Mouse (Mus musculus): ENCODE results near the gene Stx11. TPM values are rescaled to one million over a fixed set of nuclear protein-coding genes. Genes with fewer than 3 reads are reported as not detected.

Gene Stx11
- polyA plus RNA-seq, 1 experiment from 2014 or later: 3.2 TPM

- Histone ChIP-seq H3K4me3 (ENCODE audit: low read depth, low read length) (no peak overlapping the region), H3K4me2 (ENCODE audit: low read length) (no peak overlapping the region), H3K9me3 (ENCODE audit: control insufficient read depth, low read length) (no peaks in the 10 kb centered on the region), H3K27me3 (replicated peaks; ENCODE audit: control insufficient read depth, insufficient read depth, low read length) (no peaks in the 10 kb centered on the region), H3K27ac (ENCODE audit: low read depth) (no peak overlapping the region), H3K4me1 (replicated peaks; ENCODE audit: control insufficient read depth, insufficient read depth, low read length) (no peaks in the 10 kb centered on the region), H3K9ac (ENCODE audit: low read length) (no peak overlapping the region), H3K36me3 (ENCODE audit: control insufficient read depth, insufficient read depth, low read length) (no peaks in the 10 kb centered on the region)
- DNase-seq (ENCODE audit: low spot score): peak; percentile 47
- 34% methylated on average over 7 of the region's 7 CpGs for WGBS
- ATAC-seq (replicated peaks; ENCODE audit: low FRiP score, low TSS enrichment, low read depth): no peak
Observed at GRCm38 (mm10) chr10:12915826-12916225, 48.3 kb downstream of the Stx11 start.

- H3K36me3 ChIP-seq (ENCODE audit: control insufficient read depth, insufficient read depth, low read length): no peaks in the 10 kb centered on the region
- WGBS: 94% methylated on average over 1 of the region's 1 CpGs
- no peak overlapping the region for H3K4me3 ChIP-seq (ENCODE audit: low read depth, low read length)
- H3K9me3 ChIP-seq (ENCODE audit: control insufficient read depth, low read length): no peaks in the 10 kb centered on the region
- no peaks in the 10 kb centered on the region for H3K4me1 ChIP-seq (replicated peaks; ENCODE audit: control insufficient read depth, insufficient read depth, low read length)
- H3K9ac ChIP-seq (ENCODE audit: low read length): no peak overlapping the region
- no peak overlapping the region for H3K27ac ChIP-seq (ENCODE audit: low read depth)
- DNase-seq (ENCODE audit: low spot score) (no peak), ATAC-seq (replicated peaks; ENCODE audit: low FRiP score, low TSS enrichment, low read depth) (no peak)
- H3K4me2 ChIP-seq (ENCODE audit: low read length): no peak overlapping the region
- H3K27me3 ChIP-seq (replicated peaks; ENCODE audit: control insufficient read depth, insufficient read depth, low read length): no peaks in the 10 kb centered on the region
Observed at GRCm38 (mm10) chr10:12914203-12914602, 49.9 kb downstream of the Stx11 start.

GRCm38 (mm10) chr10:12911981-12912530 is 52.0 kb downstream of the Stx11 start:
- 38% methylated on average over 11 of the region's 11 CpGs for WGBS
- H3K4me1 ChIP-seq (replicated peaks; ENCODE audit: control insufficient read depth, insufficient read depth, low read length): no peaks in the 10 kb centered on the region
- no peaks in the 10 kb centered on the region for H3K36me3 ChIP-seq (ENCODE audit: control insufficient read depth, insufficient read depth, low read length)
- DNase-seq (ENCODE audit: low spot score) (peak; percentile 56), ATAC-seq (replicated peaks; ENCODE audit: low FRiP score, low TSS enrichment, low read depth) (no peak)
- H3K4me2 ChIP-seq (ENCODE audit: low read length): peak overlapping the region; percentile 36
- no peak overlapping the region for H3K4me3 ChIP-seq (ENCODE audit: low read depth, low read length)
- H3K27me3 ChIP-seq (replicated peaks; ENCODE audit: control insufficient read depth, insufficient read depth, low read length): no peaks in the 10 kb centered on the region
- H3K27ac ChIP-seq (ENCODE audit: low read depth): 0 out of 2 replicates have a peak overlapping the region, but pooled peaks have one; percentile 33
- 0 out of 2 replicates have a peak overlapping the region, but pooled peaks have one; percentile 16 for H3K9ac ChIP-seq (ENCODE audit: low read length)
- no peaks in the 10 kb centered on the region for H3K9me3 ChIP-seq (ENCODE audit: control insufficient read depth, low read length)

- peak overlapping the region; percentile 36 for H3K4me2 ChIP-seq (ENCODE audit: low read length)
- ATAC-seq (replicated peaks; ENCODE audit: low FRiP score, low TSS enrichment, low read depth): no peak
- WGBS: 87% methylated on average over 13 of the region's 13 CpGs
- no peaks in the 10 kb centered on the region for H3K36me3 ChIP-seq (ENCODE audit: control insufficient read depth, insufficient read depth, low read length)
- H3K4me3 ChIP-seq (ENCODE audit: low read depth, low read length): no peak overlapping the region
- H3K4me1 ChIP-seq (replicated peaks; ENCODE audit: control insufficient read depth, insufficient read depth, low read length): no peaks in the 10 kb centered on the region
- H3K27me3 ChIP-seq (replicated peaks; ENCODE audit: control insufficient read depth, insufficient read depth, low read length): no peaks in the 10 kb centered on the region
- no peak for DNase-seq (ENCODE audit: low spot score)
- 0 out of 2 replicates have a peak overlapping the region, but pooled peaks have one; percentile 33 for H3K27ac ChIP-seq (ENCODE audit: low read depth)
- H3K9me3 ChIP-seq (ENCODE audit: control insufficient read depth, low read length): no peaks in the 10 kb centered on the region
- no peak overlapping the region for H3K9ac ChIP-seq (ENCODE audit: low read length)
Observed at GRCm38 (mm10) chr10:12911451-12911850, 52.6 kb downstream of the Stx11 start.

- ATAC-seq (replicated peaks; ENCODE audit: low FRiP score, low TSS enrichment, low read depth) (no peak), DNase-seq (ENCODE audit: low spot score) (peak; percentile 34)
- Histone ChIP-seq H3K4me1 (replicated peaks; ENCODE audit: control insufficient read depth, insufficient read depth, low read length) (no peaks in the 10 kb centered on the region), H3K36me3 (ENCODE audit: control insufficient read depth, insufficient read depth, low read length) (no peaks in the 10 kb centered on the region), H3K4me2 (ENCODE audit: low read length) (no peak overlapping the region), H3K27ac (ENCODE audit: low read depth) (no peak overlapping the region), H3K9ac (ENCODE audit: low read length) (no peak overlapping the region), H3K9me3 (ENCODE audit: control insufficient read depth, low read length) (no peaks in the 10 kb centered on the region), H3K27me3 (replicated peaks; ENCODE audit: control insufficient read depth, insufficient read depth, low read length) (no peaks in the 10 kb centered on the region), H3K4me3 (ENCODE audit: low read depth, low read length) (no peak overlapping the region)
- WGBS: 89% methylated on average over 2 of the region's 2 CpGs
Observed at GRCm38 (mm10) chr10:12909891-12910290, 54.2 kb downstream of the Stx11 start.

- H3K27me3 ChIP-seq (replicated peaks; ENCODE audit: control insufficient read depth, insufficient read depth, low read length): no peaks in the 10 kb centered on the region
- H3K4me2 ChIP-seq (ENCODE audit: low read length): no peak overlapping the region
- DNase-seq (ENCODE audit: low spot score) (no peak), ATAC-seq (replicated peaks; ENCODE audit: low FRiP score, low TSS enrichment, low read depth) (no peak)
- H3K27ac ChIP-seq (ENCODE audit: low read depth): no peak overlapping the region
- no peak overlapping the region for H3K4me3 ChIP-seq (ENCODE audit: low read depth, low read length)
- 70% methylated on average over 1 of the region's 1 CpGs for WGBS
- no peaks in the 10 kb centered on the region for H3K4me1 ChIP-seq (replicated peaks; ENCODE audit: control insufficient read depth, insufficient read depth, low read length)
- H3K36me3 ChIP-seq (ENCODE audit: control insufficient read depth, insufficient read depth, low read length): no peaks in the 10 kb centered on the region
- no peak overlapping the region for H3K9ac ChIP-seq (ENCODE audit: low read length)
- no peaks in the 10 kb centered on the region for H3K9me3 ChIP-seq (ENCODE audit: control insufficient read depth, low read length)
Observed at GRCm38 (mm10) chr10:12909179-12909578, 54.9 kb downstream of the Stx11 start.

- Histone ChIP-seq H3K4me2 (ENCODE audit: low read length) (no peak overlapping the region), H3K36me3 (ENCODE audit: control insufficient read depth, insufficient read depth, low read length) (no peaks in the 10 kb centered on the region), H3K27me3 (replicated peaks; ENCODE audit: control insufficient read depth, insufficient read depth, low read length) (no peaks in the 10 kb centered on the region), H3K9me3 (ENCODE audit: control insufficient read depth, low read length) (no peaks in the 10 kb centered on the region), H3K9ac (ENCODE audit: low read length) (no peak overlapping the region), H3K27ac (ENCODE audit: low read depth) (no peak overlapping the region), H3K4me1 (replicated peaks; ENCODE audit: control insufficient read depth, insufficient read depth, low read length) (no peaks in the 10 kb centered on the region), H3K4me3 (ENCODE audit: low read depth, low read length) (no peak overlapping the region)
- WGBS: 60% methylated on average over 5 of the region's 5 CpGs
- ATAC-seq (replicated peaks; ENCODE audit: low FRiP score, low TSS enrichment, low read depth) (no peak), DNase-seq (ENCODE audit: low spot score) (no peak)
Observed at GRCm38 (mm10) chr10:12904140-12904528, 60.0 kb downstream of the Stx11 start.

- Histone ChIP-seq H3K27ac (ENCODE audit: low read depth) (no peak overlapping the region), H3K9me3 (ENCODE audit: control insufficient read depth, low read length) (no peaks in the 10 kb centered on the region), H3K4me3 (ENCODE audit: low read depth, low read length) (no peak overlapping the region), H3K4me1 (replicated peaks; ENCODE audit: control insufficient read depth, insufficient read depth, low read length) (no peaks in the 10 kb centered on the region), H3K27me3 (replicated peaks; ENCODE audit: control insufficient read depth, insufficient read depth, low read length) (no peaks in the 10 kb centered on the region), H3K9ac (ENCODE audit: low read length) (no peak overlapping the region), H3K36me3 (ENCODE audit: control insufficient read depth, insufficient read depth, low read length) (no peaks in the 10 kb centered on the region), H3K4me2 (ENCODE audit: low read length) (no peak overlapping the region)
- DNase-seq (ENCODE audit: low spot score) (no peak), ATAC-seq (replicated peaks; ENCODE audit: low FRiP score, low TSS enrichment, low read depth) (no peak)
- 90% methylated on average over 5 of the region's 5 CpGs for WGBS
Observed at GRCm38 (mm10) chr10:12903440-12904139, 60.5 kb downstream of the Stx11 start.

GRCm38 (mm10) chr10:12899901-12900300 is 64.2 kb downstream of the Stx11 start:
- WGBS: 96% methylated on average over 5 of the region's 5 CpGs
- Histone ChIP-seq H3K4me2 (ENCODE audit: low read length) (no peak overlapping the region), H3K27ac (ENCODE audit: low read depth) (no peak overlapping the region), H3K4me3 (ENCODE audit: low read depth, low read length) (no peak overlapping the region), H3K9ac (ENCODE audit: low read length) (no peak overlapping the region), H3K9me3 (ENCODE audit: control insufficient read depth, low read length) (no peaks in the 10 kb centered on the region), H3K36me3 (ENCODE audit: control insufficient read depth, insufficient read depth, low read length) (no peaks in the 10 kb centered on the region), H3K27me3 (replicated peaks; ENCODE audit: control insufficient read depth, insufficient read depth, low read length) (no peaks in the 10 kb centered on the region), H3K4me1 (replicated peaks; ENCODE audit: control insufficient read depth, insufficient read depth, low read length) (no peaks in the 10 kb centered on the region)
- no peak for ATAC-seq (replicated peaks; ENCODE audit: low FRiP score, low TSS enrichment, low read depth)
- DNase-seq (ENCODE audit: low spot score): no peak

Data from intestine, embryonic 14.5 days (tissue).